Mouse (Mus musculus) sigmoid colon, adult 10 weeks (tissue): ENCODE results near the gene Fam187a. TPM values are rescaled to one million over a fixed set of nuclear protein-coding genes. Genes with fewer than 3 reads are reported as not detected.

ENCODE experiments used
- polyA plus RNA-seq: library from polyadenylated mRNA; stranded (reverse); fragments of 350-450 nt; fragmentation: Illumina TruSeq; extraction: RNeasy Lipid Tissue Mini Kit (QIAGEN cat#74804); gene quantifications from one replicate; pipeline ENCODE4 v1.2.3, GENCODE M21; 2014; ENCODE audit warnings: low read depth, low replicate concordance

Gene Fam187a
- not detected for polyA plus RNA-seq

DNA sequence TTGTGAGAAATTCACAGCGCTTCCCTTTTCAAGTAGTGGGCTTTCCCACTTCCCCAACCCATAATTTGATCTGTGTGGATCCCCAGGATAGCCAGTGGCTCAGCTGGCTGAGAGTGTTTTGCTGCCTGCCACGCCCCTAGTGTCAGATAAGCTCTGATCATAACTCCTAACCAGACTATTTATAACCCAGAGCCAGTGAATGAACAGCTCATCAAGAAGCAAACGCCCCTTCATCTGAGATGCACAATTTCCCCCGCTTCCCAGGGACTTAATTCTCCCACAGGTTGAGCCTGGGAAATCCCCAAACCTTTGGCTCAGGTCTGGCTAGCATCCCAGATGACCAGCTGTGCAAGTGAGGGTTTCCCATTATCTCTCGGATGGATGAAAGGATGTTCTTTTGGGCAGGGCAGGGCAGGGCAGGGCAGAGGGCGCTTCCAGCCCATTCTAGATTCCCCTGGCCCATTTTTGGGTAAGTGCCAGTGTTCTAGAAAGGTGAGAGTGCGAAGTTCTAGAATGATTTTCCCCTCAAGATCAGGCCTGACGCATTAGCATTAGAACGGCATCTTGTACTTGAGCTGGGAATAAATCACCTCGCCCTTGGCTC is at the start of gene Fam187a:
Fam187a (plus strand) TSS at position 554 of the 604 bp plus-strand sequence.

DNA sequence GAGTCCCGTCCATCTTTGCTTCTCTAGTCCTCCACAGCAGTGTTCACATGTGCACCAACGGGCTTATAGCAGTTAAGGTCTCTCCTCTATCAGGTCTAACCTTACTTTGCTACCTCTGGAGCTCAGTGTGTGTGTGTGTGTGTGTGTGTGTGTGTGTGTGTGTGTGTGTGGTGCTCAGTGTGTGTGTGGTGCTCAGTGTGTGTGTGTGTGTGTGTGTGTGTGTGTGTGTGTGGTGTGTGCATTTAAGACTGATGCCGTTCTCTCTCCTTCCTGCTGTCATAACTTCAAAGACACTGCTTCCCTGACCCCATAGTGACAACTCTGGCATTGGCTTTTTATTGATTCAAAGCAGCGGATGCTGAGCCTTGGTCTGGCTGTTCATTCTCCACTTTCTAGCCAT is 49.4 kb upstream of the Fam187a start, which contains the start of gene Higd1b:
Higd1b (plus strand) TSS at position 301 of the 400 bp plus-strand sequence.

DNA sequence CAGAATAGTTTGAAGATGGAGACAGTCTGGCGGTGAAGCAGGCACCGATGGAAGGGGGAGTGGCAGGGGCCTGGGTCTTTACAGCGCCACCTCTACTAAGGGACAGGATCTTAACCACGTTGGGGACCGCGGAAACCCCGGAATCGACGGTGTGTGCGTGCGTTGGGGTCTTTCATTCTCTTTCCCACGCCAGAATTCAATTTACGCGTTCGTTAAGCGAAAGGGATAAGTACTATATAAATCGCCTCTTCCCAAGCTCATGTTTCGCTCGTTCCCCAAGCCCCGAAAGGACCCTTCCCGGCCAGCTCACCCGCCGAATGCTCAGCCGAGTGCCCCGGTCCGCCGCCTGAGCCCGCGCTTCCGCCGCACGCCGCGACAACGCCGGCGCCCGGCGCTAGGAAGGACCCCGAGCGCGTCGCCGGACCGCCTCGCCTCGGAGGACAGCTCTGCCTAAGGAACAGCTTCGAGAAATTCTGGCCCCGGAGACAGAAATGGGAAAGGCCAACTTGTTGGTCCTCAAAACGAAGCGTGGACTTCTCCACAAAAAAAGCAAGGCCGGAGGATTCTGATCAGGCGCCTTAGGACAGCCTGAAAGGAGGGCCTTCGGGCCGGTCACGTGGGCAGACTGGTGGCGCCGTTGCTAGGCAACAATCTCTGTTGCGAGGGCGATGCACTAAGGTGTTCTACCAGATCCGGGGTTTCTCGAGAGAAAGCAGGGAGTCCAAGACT is 4.2 kb upstream of the Fam187a start, which contains the start of the genes Eftud2 and Ccdc103:
Eftud2 (minus strand) TSS at position 401 of the 729 bp plus-strand sequence.
Ccdc103 (plus strand) TSS at position 620 of the 729 bp plus-strand sequence.

DNA sequence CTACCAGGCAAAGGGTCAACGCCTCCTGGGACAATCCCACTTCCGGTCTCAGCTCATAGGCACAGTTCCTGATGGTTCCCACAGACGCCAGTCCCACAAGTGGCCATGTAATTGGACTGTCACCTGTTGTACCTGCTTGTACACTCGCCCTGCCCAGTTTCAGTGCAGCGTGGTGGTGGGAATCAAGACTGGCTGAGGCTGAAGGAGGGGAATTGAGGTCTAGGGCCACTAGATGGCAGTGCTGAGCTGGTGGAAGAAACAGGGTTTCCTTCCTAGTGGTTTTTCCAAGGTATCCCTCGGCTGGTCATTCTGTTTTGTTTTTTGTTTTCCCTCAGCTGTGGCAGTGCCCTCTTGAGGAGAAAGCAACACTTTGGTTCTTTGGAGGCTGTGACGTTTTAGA is 15.8 kb downstream of the Fam187a start, which contains the start of gene Gfap:
Gfap (minus strand) TSS at position 150 of the 400 bp plus-strand sequence.

DNA sequence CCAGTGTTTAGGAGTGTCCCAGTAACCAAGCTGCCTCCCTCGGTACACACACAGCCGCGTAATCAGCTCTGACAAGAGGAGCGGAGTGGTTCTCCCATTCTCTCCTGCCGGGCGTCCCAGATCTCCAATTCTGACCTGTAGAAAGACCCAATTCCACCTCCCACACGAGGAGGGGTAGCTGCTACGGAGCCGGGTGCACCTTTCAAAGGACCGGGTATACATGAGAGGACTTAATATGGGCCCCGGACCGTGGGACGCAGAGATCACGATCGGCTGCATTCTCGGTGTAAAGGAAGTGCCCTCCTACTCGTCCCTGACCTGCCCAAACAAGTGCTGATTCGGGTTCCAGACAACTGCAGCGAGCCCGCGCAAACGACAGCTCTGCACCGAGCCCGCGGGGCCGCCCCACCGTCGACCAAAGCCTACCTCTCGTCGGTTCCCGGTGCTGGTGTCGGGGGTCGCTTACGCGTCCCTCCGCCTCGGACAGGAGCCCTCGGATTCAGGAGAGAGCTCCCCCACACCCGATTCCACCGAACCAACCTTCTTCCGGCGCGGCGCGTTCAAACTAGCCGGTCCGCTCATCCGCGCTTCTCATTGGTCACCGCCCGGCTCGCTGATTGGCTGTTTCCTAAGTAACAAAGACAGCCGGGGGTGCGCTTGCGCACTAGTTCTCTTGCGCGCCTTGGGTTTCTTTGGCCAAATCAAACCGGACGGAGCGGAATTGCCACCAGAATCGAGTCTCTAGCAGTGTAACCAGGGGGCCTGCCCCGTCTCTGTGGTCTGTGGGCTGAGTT is 39.8 kb downstream of the Fam187a start, which contains the start of gene Kif18b:
Kif18b (minus strand) TSS at position 568 of the 794 bp plus-strand sequence.

Other genes with a start within 250 kb of the Fam187a start
- gene Meioc, start 221.5 kb upstream of the Fam187a start, polyA plus RNA-seq: not detected
- gene Ccdc43, start 187.4 kb upstream of the Fam187a start, polyA plus RNA-seq: 44.8 TPM
- gene Adam11, start 123.7 kb upstream of the Fam187a start, polyA plus RNA-seq: 1.1 TPM
- gene Gjc1, start 65.5 kb upstream of the Fam187a start, polyA plus RNA-seq: 10.1 TPM
- not detected for gene Higd1b, start 49.3 kb upstream of the Fam187a start, polyA plus RNA-seq
- 29.3 TPM for gene Eftud2, start 4.2 kb upstream of the Fam187a start, polyA plus RNA-seq
- not detected for gene Ccdc103, start 4.0 kb upstream of the Fam187a start, polyA plus RNA-seq
- 0.73 TPM for gene Gfap, start 15.7 kb downstream of the Fam187a start, polyA plus RNA-seq
- gene Kif18b, start 40.0 kb downstream of the Fam187a start, polyA plus RNA-seq: 0.41 TPM
- not detected for gene C1ql1, start 61.5 kb downstream of the Fam187a start, polyA plus RNA-seq
- 9.1 TPM for gene Nmt1, start 143.0 kb downstream of the Fam187a start, polyA plus RNA-seq
- gene Dcakd, start 143.2 kb downstream of the Fam187a start, polyA plus RNA-seq: 5.0 TPM
- gene Plcd3, start 216.5 kb downstream of the Fam187a start, polyA plus RNA-seq: not detected
- 2.9 TPM for gene Acbd4, start 216.5 kb downstream of the Fam187a start, polyA plus RNA-seq
- 38.3 TPM for gene Hexim1, start 231.1 kb downstream of the Fam187a start, polyA plus RNA-seq
- 0.38 TPM for gene Hexim2, start 247.3 kb downstream of the Fam187a start, polyA plus RNA-seq